Mouse (Mus musculus) midbrain, embryonic 12.5 days (tissue): ENCODE results near the gene Fxyd5. TPM values are rescaled to one million over a fixed set of nuclear protein-coding genes. Genes with fewer than 3 reads are reported as not detected.

ENCODE experiments used
- ATAC-seq: fragments of 200-750 bp; cut with Nextera tagmentation; 2 replicates; pipeline ENCODE4 v1.8.0; 2017; ENCODE audit warnings: low read depth, moderate TSS enrichment, moderate library complexity; ENCODE audit not compliant: low FRiP score
- H3K27ac ChIP-seq: fragments of 300-500 bp; sonication (generic); replicated peaks from 2 replicates; pipeline ENCODE4 v1.5.1; 2016; ENCODE audit warnings: mild to moderate bottlenecking
- H3K27me3 ChIP-seq: fragments of 300-500 bp; sonication (generic); 2 replicates; pipeline ENCODE4 v1.6.1; 2016; ENCODE audit warnings: mild to moderate bottlenecking
- H3K36me3 ChIP-seq: fragments of 300-500 bp; sonication (generic); 2 replicates; pipeline ENCODE4 v1.6.1; 2016
- H3K4me1 ChIP-seq: fragments of 300-500 bp; sonication (generic); 2 replicates; pipeline ENCODE4 v1.6.1; 2016
- H3K4me2 ChIP-seq: fragments of 300-500 bp; sonication (generic); replicated peaks from 2 replicates; pipeline ENCODE4 v1.6.1; 2016; ENCODE audit warnings: mild to moderate bottlenecking, moderate library complexity
- H3K4me3 ChIP-seq: fragments of 300-500 bp; sonication (generic); 2 replicates; pipeline ENCODE4 v1.5.1; 2016; ENCODE audit warnings: mild to moderate bottlenecking
- H3K9ac ChIP-seq: fragments of 300-500 bp; sonication (generic); replicated peaks from 2 replicates; pipeline ENCODE4 v1.6.1; 2016; ENCODE audit warnings: mild to moderate bottlenecking, moderate library complexity
- H3K9me3 ChIP-seq: fragments of 300-500 bp; sonication (generic); 2 replicates; pipeline ENCODE4 v1.6.1; 2016; ENCODE audit warnings: mild to moderate bottlenecking
- WGBS: fragments of 180-500 bp; shearing (Covaris S2); methylation state at CpG from one replicate; pipeline ENCODE4 v1.1.7; 2016; 5-methylcytosine and 5-hydroxymethylcytosine counted together
- microRNA-seq: library from miRNA; unstranded; fragments of <30 nt; microRNA quantifications from one replicate; pipeline ENCODE4, GENCODE M21; 2017
- polyA plus RNA-seq: library from polyadenylated mRNA; unstranded; fragments of >200 nt; fragmentation: Nextera tagmentation; extraction: Ambion mirVana; gene quantifications from 2 replicates; pipeline ENCODE4 v1.2.1, GENCODE M21; 2016

Gene Fxyd5
- polyA plus RNA-seq, 1 experiment from 2014 or later = 13.2 TPM

DNA sequence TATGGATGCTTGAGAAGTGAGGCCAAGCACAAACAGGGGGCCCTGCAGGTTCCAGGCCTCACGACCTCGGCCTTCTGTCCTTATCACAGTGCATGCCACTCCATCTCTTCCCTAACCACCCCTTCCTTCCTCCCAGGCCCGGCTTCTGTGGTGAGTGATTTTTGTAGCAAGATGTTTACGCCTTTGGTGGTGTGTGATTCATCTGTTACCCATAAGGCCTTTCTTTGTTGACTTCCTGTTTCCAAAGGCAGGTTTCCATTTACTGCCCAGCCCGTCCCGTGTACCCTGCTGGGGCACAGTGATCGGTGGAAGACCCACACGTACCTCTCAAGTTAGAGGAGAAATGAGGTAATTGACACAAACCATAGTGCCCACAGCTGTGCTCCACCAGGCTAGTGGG lies 39.6 kb downstream of the Fxyd5 start:
- no peaks in the 10 kb centered on the region for H3K9me3 ChIP-seq
- H3K27ac ChIP-seq = no peak overlapping the region
- no peak overlapping the region for H3K4me3 ChIP-seq
- H3K9ac ChIP-seq = no peak overlapping the region
- no peaks in the 10 kb centered on the region for H3K4me1 ChIP-seq
- H3K36me3 ChIP-seq = no peaks in the 10 kb centered on the region
- WGBS = 82% methylated on average over 8 of the region's 8 CpGs
- ATAC-seq = no peak
- no peak overlapping the region for H3K4me2 ChIP-seq
- H3K27me3 ChIP-seq = no peaks in the 10 kb centered on the region

DNA sequence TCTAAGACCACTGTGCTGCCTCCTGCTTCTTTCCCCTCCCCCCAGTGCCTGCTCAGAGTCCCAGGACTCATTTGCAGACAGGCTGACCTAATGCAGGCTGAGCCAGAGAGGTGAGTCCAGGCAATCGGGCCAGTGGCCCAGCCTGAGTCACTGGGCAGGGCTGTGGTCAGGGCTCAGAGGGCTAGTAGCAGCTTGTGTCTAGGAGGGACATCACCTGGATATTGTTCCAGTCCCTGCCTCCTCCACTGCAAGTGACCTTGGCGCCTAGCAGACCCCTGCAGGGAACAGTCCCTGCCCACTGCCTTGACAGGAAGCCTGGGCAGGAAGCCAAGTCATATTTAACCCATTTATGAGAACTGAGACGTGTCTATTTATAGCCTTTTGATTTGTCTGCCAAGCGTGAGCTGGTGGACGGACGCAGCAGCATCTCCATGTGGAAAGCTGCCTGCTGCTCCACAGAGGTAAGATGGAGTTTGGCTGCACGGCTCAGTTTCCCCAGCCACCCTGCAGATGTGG lies 41.7 kb downstream of the Fxyd5 start:
- H3K9me3 ChIP-seq = peaks cover 9% of the 10 kb centered on the region; the same call in 1 of the 2 replicates
- no peaks in the 10 kb centered on the region for H3K4me1 ChIP-seq
- H3K4me2 ChIP-seq = no peak overlapping the region
- no peak overlapping the region for H3K27ac ChIP-seq
- no peak for ATAC-seq
- H3K27me3 ChIP-seq = no peaks in the 10 kb centered on the region
- 64% methylated on average over 7 of the region's 7 CpGs for WGBS
- H3K4me3 ChIP-seq = no peak overlapping the region
- no peak overlapping the region for H3K9ac ChIP-seq
- no peaks in the 10 kb centered on the region for H3K36me3 ChIP-seq

DNA sequence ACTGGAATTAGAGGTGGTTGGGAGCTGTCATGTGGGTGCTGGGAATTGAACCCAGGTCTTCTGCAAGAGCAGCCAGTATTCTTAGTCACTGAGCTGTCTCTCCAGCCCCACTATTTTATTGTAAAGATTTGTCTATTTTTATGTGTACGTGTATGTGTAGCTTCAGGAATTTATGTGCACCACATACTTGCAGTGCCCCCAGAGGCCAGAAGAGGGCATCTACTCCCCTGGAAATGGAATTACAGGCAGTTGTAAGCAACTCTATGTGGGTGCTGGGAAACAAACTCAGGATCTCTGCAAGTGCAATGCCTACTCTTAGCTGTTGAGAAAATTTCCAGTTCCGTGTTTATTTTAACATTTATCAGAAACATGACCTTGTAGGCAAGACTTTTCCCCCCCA lies 45.8 kb downstream of the Fxyd5 start:
- no peak for ATAC-seq
- H3K9ac ChIP-seq = no peak overlapping the region
- H3K4me2 ChIP-seq = no peak overlapping the region
- H3K36me3 ChIP-seq = no peaks in the 10 kb centered on the region
- WGBS = 92% methylated on average over 2 of the region's 2 CpGs
- no peaks in the 10 kb centered on the region for H3K27me3 ChIP-seq
- H3K4me1 ChIP-seq = no peaks in the 10 kb centered on the region
- H3K27ac ChIP-seq = no peak overlapping the region
- no peak overlapping the region for H3K4me3 ChIP-seq
- peaks cover 9% of the 10 kb centered on the region; the same call in 1 of the 2 replicates for H3K9me3 ChIP-seq

DNA sequence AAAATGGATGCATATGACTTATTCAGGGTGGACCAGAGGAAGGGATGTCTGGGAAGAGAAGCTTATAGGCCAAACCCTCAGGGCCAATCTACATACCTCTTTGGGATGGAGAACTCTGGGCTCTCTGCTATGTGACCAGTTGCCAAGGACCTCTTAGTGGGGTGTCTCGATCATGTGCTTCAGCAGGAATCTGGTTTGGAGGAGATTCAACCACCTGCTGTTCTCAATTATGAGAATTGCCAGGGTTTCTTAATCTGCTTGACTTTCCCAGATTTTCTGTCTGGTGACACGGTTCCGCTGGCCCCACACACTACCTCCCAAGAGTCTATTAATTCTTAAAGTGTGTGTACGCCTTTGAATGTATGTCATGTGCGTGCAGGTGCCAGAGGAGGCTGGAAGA lies 48.3 kb downstream of the Fxyd5 start:
- Histone ChIP-seq H3K27me3 (no peaks in the 10 kb centered on the region), H3K27ac (no peak overlapping the region), H3K4me1 (no peaks in the 10 kb centered on the region), H3K4me3 (no peak overlapping the region), H3K9ac (no peak overlapping the region), H3K4me2 (no peak overlapping the region), H3K36me3 (no peaks in the 10 kb centered on the region), H3K9me3 (peaks cover 9% of the 10 kb centered on the region; the same call in 1 of the 2 replicates)
- no peak for ATAC-seq
- 82% methylated on average over 5 of the region's 5 CpGs for WGBS

DNA sequence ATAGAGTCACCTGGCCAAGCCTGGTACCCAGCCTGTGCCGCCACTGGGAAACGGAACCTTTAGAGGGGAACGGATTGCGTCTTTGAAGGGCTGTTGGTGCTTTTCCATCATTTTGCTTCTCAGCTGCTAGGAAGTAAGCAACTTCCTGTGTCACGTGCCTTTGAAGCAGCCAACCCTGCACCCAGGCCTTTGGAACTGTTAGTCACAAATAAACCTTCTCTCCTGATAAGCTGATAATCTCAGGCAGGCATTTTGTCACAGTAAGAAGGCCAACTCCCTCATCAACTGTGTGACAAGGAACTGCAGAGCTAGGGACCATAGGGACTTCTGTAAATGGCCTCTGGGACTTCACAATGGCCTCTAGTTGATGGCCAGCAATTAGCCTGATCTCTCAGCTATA lies 50.1 kb downstream of the Fxyd5 start:
- H3K36me3 ChIP-seq = no peaks in the 10 kb centered on the region
- ATAC-seq = no peak
- 75% methylated on average over 5 of the region's 5 CpGs for WGBS

DNA sequence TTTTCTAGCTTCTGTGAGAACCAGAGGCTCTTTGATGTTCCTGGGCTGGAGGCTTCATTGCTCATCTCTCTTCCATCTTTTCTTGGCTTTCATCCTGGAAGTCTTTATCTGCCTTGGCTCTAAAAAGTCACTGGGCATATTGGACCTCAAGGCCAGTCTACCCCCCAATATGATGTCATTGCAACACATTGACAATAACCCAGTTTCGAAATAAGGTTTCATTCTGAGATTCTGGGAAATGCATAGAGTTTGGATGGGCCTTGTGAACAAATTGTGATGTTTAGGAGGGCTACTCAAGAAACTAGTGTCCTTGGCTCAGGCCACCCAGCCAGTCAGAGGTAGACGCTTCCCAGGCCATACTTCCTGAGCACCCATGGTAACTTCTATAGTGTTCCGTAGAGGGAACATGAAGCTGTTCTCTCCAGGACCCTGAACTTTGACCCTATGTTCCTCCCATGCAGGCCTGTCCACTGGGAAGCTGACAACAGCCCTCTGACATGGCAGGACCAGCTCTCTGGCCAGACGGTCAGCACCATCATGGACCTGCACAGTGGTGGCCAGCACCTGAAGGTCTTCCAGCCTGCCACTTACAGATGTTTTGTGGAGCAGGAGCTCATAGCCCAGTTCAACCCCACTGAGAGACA lies 53.6 kb downstream of the Fxyd5 start:
- H3K36me3 ChIP-seq = no peaks in the 10 kb centered on the region
- H3K27ac ChIP-seq = no peak overlapping the region
- H3K9me3 ChIP-seq = no peaks in the 10 kb centered on the region
- H3K27me3 ChIP-seq = no peaks in the 10 kb centered on the region
- H3K4me1 ChIP-seq = no peaks in the 10 kb centered on the region
- no peak overlapping the region for H3K9ac ChIP-seq
- WGBS = 85% methylated on average over 4 of the region's 4 CpGs
- H3K4me3 ChIP-seq = no peak overlapping the region
- ATAC-seq = no peak
- no peak overlapping the region for H3K4me2 ChIP-seq

More for the DNA sequence above, 50.1 kb downstream of the Fxyd5 start:
- H3K4me3 ChIP-seq = no peak overlapping the region
- H3K4me1 ChIP-seq = no peaks in the 10 kb centered on the region
- H3K27me3 ChIP-seq = no peaks in the 10 kb centered on the region
- peaks cover 9% of the 10 kb centered on the region; the same call in 1 of the 2 replicates for H3K9me3 ChIP-seq
- H3K27ac ChIP-seq = no peak overlapping the region
- H3K4me2 ChIP-seq = no peak overlapping the region
- no peak overlapping the region for H3K9ac ChIP-seq

DNA sequence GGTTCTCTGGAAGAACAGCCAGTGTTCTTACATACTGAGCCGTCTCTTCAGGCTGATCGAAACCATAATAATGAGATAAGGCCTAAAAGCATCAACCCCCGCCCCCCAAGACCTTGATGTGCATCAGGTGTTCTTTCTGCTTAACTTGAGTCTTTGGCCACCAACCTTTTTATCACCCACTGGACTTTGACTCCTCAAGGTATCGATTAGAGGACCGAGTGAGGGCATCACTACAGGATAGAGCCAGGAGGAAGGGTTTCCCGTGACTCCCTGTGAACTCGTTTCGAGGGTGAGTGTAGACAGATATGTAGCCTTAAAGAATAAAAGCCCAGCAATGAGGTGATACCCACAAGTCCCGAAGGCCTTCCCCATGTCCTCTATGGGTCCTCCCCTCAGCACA lies 56.9 kb downstream of the Fxyd5 start:
- Histone ChIP-seq H3K9ac (no peak overlapping the region), H3K4me2 (no peak overlapping the region), H3K36me3 (no peaks in the 10 kb centered on the region), H3K27me3 (no peaks in the 10 kb centered on the region), H3K9me3 (no peaks in the 10 kb centered on the region), H3K27ac (no peak overlapping the region), H3K4me3 (no peak overlapping the region), H3K4me1 (no peaks in the 10 kb centered on the region)
- WGBS = 85% methylated on average over 9 of the region's 9 CpGs
- no peak for ATAC-seq

Small RNAs within 50 kb of the gene (microRNA-seq; reads per million reads assigned to microRNA genes)
- not detected for gene Mir7050

Other genes starting within 250 kb of the Fxyd5 start
- gene Ffar2, start 218.7 kb downstream of the Fxyd5 start, polyA plus RNA-seq = not detected in 2 replicates
- not detected in 2 replicates for gene Ffar3, start 186.3 kb downstream of the Fxyd5 start, polyA plus RNA-seq
- gene Ffar1, start 180.9 kb downstream of the Fxyd5 start, polyA plus RNA-seq = not detected in 2 replicates
- gene Cd22, start 162.1 kb downstream of the Fxyd5 start, polyA plus RNA-seq = not detected in 2 replicates
- 0.39 and 0.51 TPM in 2 replicates for gene Mag, start 127.6 kb downstream of the Fxyd5 start, polyA plus RNA-seq
- gene Hamp2, start 117.8 kb downstream of the Fxyd5 start, polyA plus RNA-seq = not detected in 2 replicates
- not detected in 2 replicates for gene Hamp, start 98.4 kb downstream of the Fxyd5 start, polyA plus RNA-seq
- gene Usf2, start 85.7 kb downstream of the Fxyd5 start, polyA plus RNA-seq = 28.9 and 30.6 TPM in 2 replicates
- 16.1 and 17.5 TPM in 2 replicates for gene Lsr, start 69.0 kb downstream of the Fxyd5 start, polyA plus RNA-seq
- gene Fam187b, start 68.7 kb downstream of the Fxyd5 start, polyA plus RNA-seq = 0.26 and 0.57 TPM in 2 replicates
- gene Fxyd7, start 9.0 kb upstream of the Fxyd5 start, polyA plus RNA-seq = 10.0 and 11.5 TPM in 2 replicates
- 8.9 and 10.3 TPM in 2 replicates for gene Fxyd1, start 14.7 kb upstream of the Fxyd5 start, polyA plus RNA-seq
- gene Lgi4, start 16.9 kb upstream of the Fxyd5 start, polyA plus RNA-seq = 0.54 and 0.55 TPM in 2 replicates
- gene Fxyd3, start 34.2 kb upstream of the Fxyd5 start, polyA plus RNA-seq = 1.4 and 1.7 TPM in 2 replicates
- gene Hpn, start 72.8 kb upstream of the Fxyd5 start, polyA plus RNA-seq = 0.41 and 0.63 TPM in 2 replicates
- gene Scn1b, start 84.5 kb upstream of the Fxyd5 start, polyA plus RNA-seq = 1.7 and 1.8 TPM in 2 replicates
- 186 and 194 TPM in 2 replicates for gene Gramd1a, start 113.4 kb upstream of the Fxyd5 start, polyA plus RNA-seq
- gene Scgb2b2, start 248.0 kb upstream of the Fxyd5 start, polyA plus RNA-seq = not detected in 2 replicates
- gene Scgb1b2, start 249.3 kb upstream of the Fxyd5 start, polyA plus RNA-seq = not detected in 2 replicates